Mouse (Mus musculus) G1E (cell line): ENCODE measurements around the gene Gmppa. TPM values are rescaled to one million over a fixed set of nuclear protein-coding genes. Genes with fewer than 3 reads are reported as not detected.

Experiments used
- ATAC-seq: 2 replicates; pipeline ENCODE4 v1.8.0; 2016; ENCODE audit warnings: mild to moderate bottlenecking; ENCODE audit not compliant: insufficient number of reproducible peaks, poor library complexity, low FRiP score, severe bottlenecking; ENCODE audit errors: extremely low read depth
- DNase-seq: peaks from one replicate; pipeline ENCODE4 v3.0.0; 2012; ENCODE audit warnings: low spot score
- H3K27me3 ChIP-seq: 2 replicates; pipeline ENCODE4 v1.6.1; 2012; ENCODE audit warnings: mild to moderate bottlenecking, low read length, inconsistent platforms; ENCODE audit not compliant: insufficient read depth
- H3K36me3 ChIP-seq: replicated peaks from 2 replicates; pipeline ENCODE3; 2012; ENCODE audit warnings: mild to moderate bottlenecking, inconsistent platforms
- H3K4me1 ChIP-seq: 2 replicates; pipeline ENCODE4 v1.6.1; 2012; ENCODE audit warnings: low read depth, low read length, inconsistent platforms, mixed read lengths; ENCODE audit not compliant: insufficient read depth
- H3K4me3 ChIP-seq: 2 replicates; pipeline ENCODE4 v1.5.1; 2012; ENCODE audit warnings: low read depth, mild to moderate bottlenecking, inconsistent platforms, low read length, moderate library complexity, mixed read lengths
- H3K9me3 ChIP-seq: replicated peaks from 2 replicates; pipeline ENCODE4 v1.6.1; 2012; ENCODE audit warnings: inconsistent platforms
- CTCF ChIP-seq: IDR thresholded peaks from 2 replicates; pipeline ENCODE4 v1.5.1; 2012; ENCODE audit warnings: low read depth, low read length, inconsistent platforms, mixed read lengths
- GATA1 ChIP-seq: IDR thresholded peaks from 2 replicates; pipeline ENCODE4 v1.6.1; 2012; ENCODE audit warnings: borderline replicate concordance, low read length, inconsistent platforms, mixed read lengths
- GATA2 ChIP-seq: IDR thresholded peaks from 2 replicates; pipeline ENCODE4 v1.6.1; 2012; ENCODE audit warnings: low read depth, low read length, inconsistent platforms, borderline replicate concordance
- POLR2AphosphoS5 ChIP-seq: IDR thresholded peaks from 2 replicates; pipeline ENCODE4 v1.6.1; 2012; ENCODE audit warnings: low read depth, low read length, inconsistent platforms; ENCODE audit not compliant: insufficient replicate concordance
- TAL1 ChIP-seq: conservative IDR thresholded peaks from 2 replicates; pipeline ENCODE4 v1.6.1; 2012; ENCODE audit warnings: low read depth, low read length, inconsistent platforms, mixed read lengths
- polyA plus RNA-seq: library from polyadenylated mRNA; stranded (reverse); fragments of >175 nt; gene quantifications from 2 replicates; pipeline ENCODE4 v1.2.3, GENCODE M21; 2012
- total RNA-seq, 2 experiments: library from RNA; stranded (forward) in 1 of 2; stranded (reverse) in 1 of 2; fragments of 200-1000 nt in 1 of 2; fragments of >200 nt in 1 of 2; fragmentation: Nextera tagmentation in 1 of 2; gene quantifications; 2 replicates each; pipeline ENCODE4 v1.2.3; 2014 to 2017

Gmppa gene
- total and polyA plus RNA-seq, 3 experiments: 178 to 328 (median 182) TPM

DNA sequence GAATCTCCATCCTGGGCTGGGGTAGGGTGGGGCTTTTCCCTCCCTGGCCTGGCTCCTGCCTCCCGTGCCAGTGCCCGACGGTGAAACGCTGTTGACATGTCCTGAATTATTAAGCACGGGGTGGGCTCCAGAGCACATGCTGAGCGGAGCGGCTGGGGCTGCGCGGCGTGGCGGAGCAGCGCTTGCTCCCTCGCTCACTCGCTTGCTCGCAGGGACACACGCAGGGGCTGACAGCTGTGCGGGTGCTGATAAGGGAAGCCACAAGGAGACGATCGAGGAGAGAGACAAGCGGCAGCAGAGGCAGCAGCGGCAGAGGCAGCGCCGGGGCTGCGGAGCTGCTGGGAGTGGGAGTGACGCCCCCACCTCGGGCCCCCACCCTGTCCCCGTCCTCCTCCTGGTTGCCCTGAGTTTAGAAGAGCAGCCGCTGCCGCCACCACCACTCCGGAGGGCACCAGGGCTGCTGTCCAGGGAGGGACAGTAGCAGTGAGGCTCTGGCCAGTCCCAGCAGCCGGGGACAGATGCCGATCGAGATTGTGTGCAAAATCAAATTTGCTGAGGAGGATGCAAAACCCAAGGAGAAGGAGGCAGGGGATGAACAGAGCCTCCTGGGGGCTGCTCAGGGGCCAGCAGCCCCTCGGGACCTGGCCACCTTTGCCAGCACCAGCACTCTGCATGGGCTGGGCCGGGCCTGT, 14.7 kb downstream of the Gmppa start, which contains the start of gene Asic4:
Gene Asic4, plus strand, starts transcription at position 123 of the 692 bp plus-strand sequence.
- H3K4me1 ChIP-seq: peaks cover 98% of the 10 kb centered on the region
- H3K27me3 ChIP-seq: peaks cover 58% of the 10 kb centered on the region
- ATAC-seq: peak; percentile 47
- no peaks in the 10 kb centered on the region for H3K9me3 ChIP-seq
- DNase-seq: peak; percentile 88
- TF ChIP-seq TAL1 (peak; percentile 98), GATA2 (peak; percentile 71; the same call in 1 of the 2 replicates), GATA1 (no peak)
- H3K4me3 ChIP-seq: peak within 1 kb of the TSS; percentile 71
- no peaks in the 10 kb centered on the region for H3K36me3 ChIP-seq

DNA sequence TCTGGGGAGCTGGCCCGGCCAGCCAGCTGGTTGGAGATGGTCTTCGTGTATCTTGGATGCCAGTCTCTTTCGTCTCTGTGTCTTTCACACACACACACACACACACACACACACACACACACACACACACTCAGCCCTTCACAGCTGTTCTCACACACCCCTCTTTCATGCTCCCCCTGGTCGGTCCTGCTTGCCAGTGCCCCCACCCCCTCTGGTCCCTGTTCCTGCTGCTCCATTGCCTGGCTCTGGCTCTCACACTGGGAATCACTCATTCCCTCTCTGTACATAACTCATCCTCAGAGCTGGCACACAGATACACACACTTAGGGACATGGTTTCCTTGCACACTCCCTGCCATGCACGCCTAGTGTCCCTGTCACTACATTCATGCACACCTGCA, 16.2 kb downstream of the Gmppa start:
- TF ChIP-seq GATA1: no peak
- TF ChIP-seq TAL1: no peak
- TF ChIP-seq GATA2: no peak
- TF ChIP-seq POLR2AphosphoS5: no peak
- TF ChIP-seq CTCF: no peak
- H3K36me3 ChIP-seq: no peaks in the 10 kb centered on the region
- H3K27me3 ChIP-seq: peaks cover 69% of the 10 kb centered on the region
- H3K4me3 ChIP-seq: peak overlapping the region; percentile 71
- ATAC-seq: no peak
- H3K4me1 ChIP-seq: peaks cover 98% of the 10 kb centered on the region
- DNase-seq: no peak
- H3K9me3 ChIP-seq: no peaks in the 10 kb centered on the region

DNA sequence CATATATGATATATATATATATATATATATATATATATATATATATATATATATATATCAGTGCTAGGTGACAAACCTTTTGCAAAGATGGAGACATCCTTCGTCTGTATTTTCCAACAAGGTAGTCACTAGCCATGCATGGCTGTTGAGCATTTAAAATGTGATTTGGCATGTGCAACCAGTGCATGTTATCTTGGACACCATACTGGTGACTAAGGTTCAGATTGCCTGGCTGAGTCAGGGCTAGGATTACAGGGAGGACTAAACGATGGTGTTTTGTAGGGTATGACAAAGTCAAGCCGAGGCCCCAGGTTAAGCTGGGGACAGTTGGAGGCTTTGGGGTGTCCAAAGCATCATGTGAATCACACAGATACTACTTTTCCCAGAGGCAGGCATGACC, 19.7 kb downstream of the Gmppa start:
- no peak overlapping the region for H3K4me3 ChIP-seq
- H3K9me3 ChIP-seq: no peaks in the 10 kb centered on the region
- peaks cover 95% of the 10 kb centered on the region for H3K4me1 ChIP-seq
- ATAC-seq: no peak
- no peak for TF ChIP-seq CTCF
- TF ChIP-seq GATA1: no peak
- TF ChIP-seq POLR2AphosphoS5: no peak
- TF ChIP-seq TAL1: no peak
- TF ChIP-seq GATA2: no peak
- DNase-seq: no peak
- peaks cover 88% of the 10 kb centered on the region for H3K27me3 ChIP-seq
- no peaks in the 10 kb centered on the region for H3K36me3 ChIP-seq

DNA sequence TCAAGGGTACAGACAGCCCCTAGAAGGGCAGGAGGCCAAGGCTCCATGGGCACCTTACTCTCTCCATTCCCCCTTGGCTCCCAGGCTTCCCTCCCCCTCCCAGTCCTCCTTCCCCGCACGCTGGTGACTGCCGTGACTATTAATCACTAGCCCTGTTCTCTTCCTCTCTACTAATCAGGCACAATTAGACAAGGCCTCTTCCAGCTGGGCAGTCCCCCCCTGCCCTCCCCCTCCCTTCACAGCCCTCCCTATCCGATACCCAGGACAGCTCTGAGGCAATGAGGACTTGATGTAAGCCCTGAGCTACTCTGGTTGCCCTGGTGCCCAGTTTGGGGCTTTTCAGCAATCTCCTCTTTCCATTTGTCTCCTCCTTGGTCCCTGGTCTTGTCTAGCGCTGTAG, 20.2 kb downstream of the Gmppa start:
- Histone ChIP-seq H3K4me1 (peaks cover 90% of the 10 kb centered on the region), H3K36me3 (no peaks in the 10 kb centered on the region), H3K4me3 (no peak overlapping the region), H3K27me3 (peaks cover 83% of the 10 kb centered on the region), H3K9me3 (no peaks in the 10 kb centered on the region)
- TF ChIP-seq CTCF: no peak
- TF ChIP-seq GATA1: no peak
- no peak for TF ChIP-seq POLR2AphosphoS5
- no peak for TF ChIP-seq TAL1
- TF ChIP-seq GATA2: no peak
- no peak for DNase-seq
- no peak for ATAC-seq

DNA sequence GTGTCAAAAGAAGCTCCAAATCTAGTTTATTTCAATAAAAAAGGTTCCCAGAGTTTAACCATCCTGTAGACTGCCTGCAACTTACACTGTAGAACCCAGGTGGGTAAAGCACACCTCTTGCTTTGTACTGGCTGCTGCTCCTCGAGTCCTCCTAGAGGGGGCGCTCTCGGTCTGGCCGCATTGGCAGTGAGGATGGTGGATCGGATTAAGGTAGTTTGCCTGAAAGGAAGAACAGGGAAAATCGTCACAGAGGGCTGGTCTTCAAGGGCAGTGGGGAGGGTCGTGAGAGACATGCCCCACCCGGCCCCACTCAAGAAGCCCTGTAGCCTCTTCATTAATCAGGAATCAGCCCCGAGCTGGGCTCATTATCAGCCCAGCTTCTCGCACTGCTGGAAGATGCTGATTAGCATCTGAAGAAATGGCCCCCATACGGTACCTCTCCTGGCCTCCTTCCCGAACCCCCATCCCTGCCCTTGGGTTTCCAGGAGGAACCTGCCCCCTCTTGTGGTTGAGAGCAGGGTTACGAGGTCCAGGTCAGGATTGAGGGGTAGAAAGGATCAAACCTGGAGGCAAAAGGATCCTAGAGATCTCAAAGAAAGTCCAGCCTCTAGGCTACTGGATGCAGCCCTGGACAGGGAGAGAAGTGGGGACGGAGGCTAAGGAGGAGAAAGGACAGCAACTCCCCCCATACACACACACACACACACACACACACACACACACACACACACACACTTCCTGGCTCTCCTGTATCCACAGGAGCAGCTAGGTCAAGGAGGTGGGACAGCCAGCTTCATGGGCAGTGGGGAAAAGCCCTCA, 21.2 kb downstream of the Gmppa start:
- DNase-seq (no peak), ATAC-seq (peak; percentile 51)
- H3K4me3 ChIP-seq: peak overlapping the region; percentile 70; the same call in 1 of the 2 replicates
- H3K9me3 ChIP-seq: peaks cover 4% of the 10 kb centered on the region
- no peaks in the 10 kb centered on the region for H3K36me3 ChIP-seq
- TF ChIP-seq CTCF (peak; percentile 80), GATA2 (no peak)
- H3K27me3 ChIP-seq: peaks cover 77% of the 10 kb centered on the region
- peaks cover 87% of the 10 kb centered on the region for H3K4me1 ChIP-seq

DNA sequence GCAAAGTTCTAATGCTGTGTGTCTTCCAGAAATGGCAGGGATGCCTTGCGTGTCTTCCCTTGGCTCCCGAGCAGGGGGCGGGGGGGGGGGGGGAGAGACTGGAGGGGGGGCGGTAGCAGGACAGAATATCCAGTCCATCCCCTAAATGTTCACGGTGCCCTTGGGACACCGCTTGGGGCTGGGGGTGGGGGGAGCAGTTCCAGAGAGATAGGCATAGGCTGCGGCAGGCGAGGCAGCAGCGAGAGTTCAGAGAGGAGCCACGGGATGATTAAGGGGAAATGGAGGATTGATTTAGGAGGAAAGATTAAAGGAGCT, 21.9 kb downstream of the Gmppa start:
- TF ChIP-seq CTCF (no peak), TAL1 (no peak), GATA1 (no peak), GATA2 (no peak), POLR2AphosphoS5 (no peak)
- Histone ChIP-seq H3K27me3 (peaks cover 70% of the 10 kb centered on the region), H3K36me3 (no peaks in the 10 kb centered on the region), H3K9me3 (peaks cover 4% of the 10 kb centered on the region), H3K4me3 (peak overlapping the region; percentile 70; the same call in 1 of the 2 replicates), H3K4me1 (peaks cover 87% of the 10 kb centered on the region)
- DNase-seq: no peak
- no peak for ATAC-seq
